Mouse (Mus musculus) lung, postnatal 0 days (tissue): ENCODE data around the gene Nos1.
A peak's percentile ranks its signal among the peaks of the same experiment; 100 is the strongest.

Experiments used
- CTCF ChIP-seq: IDR thresholded peaks from 2 replicates; pipeline ENCODE4 v1.5.1; 2016; ENCODE audit warnings: antibody characterized with exemption, mild to moderate bottlenecking
- EP300 ChIP-seq: IDR thresholded peaks from 2 replicates; pipeline ENCODE4 v1.6.1; 2016; ENCODE audit warnings: antibody characterized with exemption, mild to moderate bottlenecking, control low read depth

- TF ChIP-seq EP300 (no peak), CTCF (peak; percentile 41)
Observed at GRCm38 (mm10) chr5:117976657-117977500, 196.0 kb downstream of the Nos1 start, which contains the start of gene Fbxo21.
